Mouse (Mus musculus) skeletal muscle tissue, adult 2 months (tissue): ENCODE results near the gene 4930562C15Rik.

ENCODE experiments used
- DNase-seq: peaks from one replicate; pipeline ENCODE4 v3.0.0-alpha.2; 2012; ENCODE audit warnings: low read depth, low spot score

The 4930562C15Rik gene

DNA sequence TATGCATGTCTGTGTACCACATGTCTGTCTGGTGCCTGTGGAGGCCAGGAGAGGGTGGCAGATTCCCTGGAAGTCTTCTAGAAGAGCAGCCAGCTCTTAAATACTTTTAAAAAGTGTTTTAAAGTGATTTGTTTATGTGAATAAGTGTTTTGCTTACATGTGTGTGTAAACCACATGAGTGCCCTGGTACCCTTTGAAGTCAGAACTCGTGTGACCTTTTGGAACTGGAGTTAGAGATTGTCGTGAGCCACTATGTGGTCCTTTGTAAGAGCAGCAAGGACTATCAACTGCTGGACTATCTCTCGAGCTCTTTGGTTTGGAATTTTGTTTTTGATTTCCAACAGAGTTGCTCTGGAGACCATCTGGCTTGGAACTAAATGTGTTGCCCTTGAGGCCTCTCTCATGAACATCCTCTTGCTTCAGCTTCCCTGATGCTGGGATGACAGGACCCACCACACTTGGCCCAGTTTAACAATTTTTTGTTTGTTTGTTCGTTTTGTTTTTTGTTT, 55.0 kb downstream of the 4930562C15Rik start:
- DNase-seq, result no peak

DNA sequence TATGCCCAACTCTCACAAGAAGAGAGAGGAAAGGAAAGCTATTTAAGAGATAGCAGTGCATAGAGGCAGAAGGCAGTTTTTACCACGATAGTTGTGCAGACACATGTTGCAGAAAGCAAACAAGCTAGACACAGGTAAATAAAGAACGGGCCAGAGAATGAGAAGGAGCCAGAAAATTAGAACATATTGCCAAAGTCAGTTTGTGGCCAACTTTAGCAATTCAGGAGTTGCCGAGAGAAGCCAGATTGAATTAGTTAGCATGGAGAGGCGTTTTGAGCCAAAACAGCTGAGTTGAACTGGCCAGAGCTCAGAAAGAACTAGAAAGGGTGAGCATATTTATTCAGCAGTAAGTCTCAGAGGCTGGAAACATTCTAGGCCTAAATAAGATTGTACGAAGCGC, 57.0 kb downstream of the 4930562C15Rik start:
- no peak for DNase-seq

GRCm38 (mm10) chr16:4894201-4894908, 59.1 kb downstream of the 4930562C15Rik start:
- DNase-seq, result no peak

DNA sequence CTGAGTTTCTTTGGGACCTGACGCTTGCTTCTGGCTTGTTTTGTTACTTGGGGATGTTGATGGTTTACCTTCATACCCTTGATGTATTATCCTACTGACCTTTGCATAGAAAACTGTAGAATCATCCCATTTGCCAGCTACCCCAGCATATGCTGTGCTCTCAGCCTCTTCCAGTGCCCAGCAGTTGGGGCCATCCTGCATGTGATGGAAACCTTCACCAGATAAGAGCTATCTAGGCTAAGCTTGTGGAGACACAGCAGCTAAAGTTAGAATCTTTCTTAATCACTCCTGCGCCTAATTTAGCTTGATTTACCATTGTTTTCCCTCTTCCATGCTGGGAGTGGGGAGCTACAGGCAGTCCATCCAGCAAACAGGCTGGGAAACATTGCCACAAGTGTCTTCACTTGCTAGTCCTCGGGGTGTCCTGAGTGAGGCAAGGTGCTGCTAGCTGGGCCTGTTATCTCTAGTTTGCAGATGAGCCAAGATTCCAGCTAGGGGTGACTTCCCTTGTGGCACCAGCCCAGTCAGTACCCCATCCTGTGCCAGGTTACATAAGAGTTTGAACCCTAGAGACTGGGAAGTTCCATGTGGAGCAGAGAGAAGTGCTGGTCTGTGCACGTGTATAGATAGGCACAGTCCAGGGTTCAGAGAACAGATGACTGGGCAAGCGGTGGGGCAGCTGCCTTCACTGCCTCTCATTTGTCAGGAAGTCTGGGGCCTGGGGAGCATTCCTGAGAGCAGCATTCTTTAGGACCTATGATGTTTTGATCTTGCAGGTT, 61.2 kb downstream of the 4930562C15Rik start:
- peak; percentile 77 for DNase-seq

DNA sequence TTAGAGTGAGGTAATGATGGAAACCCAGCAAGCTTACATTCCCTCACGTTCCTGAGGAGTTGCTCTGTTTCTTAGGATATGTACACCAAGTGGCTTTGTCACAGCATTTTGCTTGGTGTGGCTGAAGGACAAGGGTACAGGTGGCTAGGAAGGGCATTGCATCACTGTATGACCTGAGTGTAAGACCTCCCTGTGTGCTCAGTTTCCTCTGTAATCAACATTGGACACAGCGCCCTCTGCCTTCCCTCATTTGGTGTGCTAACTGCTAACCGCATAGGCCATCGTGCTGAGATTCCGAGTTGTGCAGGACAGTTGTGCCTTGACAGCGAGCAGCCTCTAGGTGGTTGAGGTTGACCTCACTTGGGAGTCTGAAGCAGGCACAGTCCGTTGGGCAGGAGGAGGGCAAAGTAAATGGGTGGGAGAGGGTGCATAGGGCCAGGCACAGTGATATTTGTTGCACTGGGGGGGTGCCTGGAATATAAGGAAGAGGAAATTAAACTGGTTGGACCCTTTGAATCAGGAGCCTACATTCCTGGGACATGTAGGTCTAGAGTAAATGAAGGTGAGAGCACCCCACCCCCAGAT, 62.0 kb downstream of the 4930562C15Rik start:
- DNase-seq, result no peak

DNA sequence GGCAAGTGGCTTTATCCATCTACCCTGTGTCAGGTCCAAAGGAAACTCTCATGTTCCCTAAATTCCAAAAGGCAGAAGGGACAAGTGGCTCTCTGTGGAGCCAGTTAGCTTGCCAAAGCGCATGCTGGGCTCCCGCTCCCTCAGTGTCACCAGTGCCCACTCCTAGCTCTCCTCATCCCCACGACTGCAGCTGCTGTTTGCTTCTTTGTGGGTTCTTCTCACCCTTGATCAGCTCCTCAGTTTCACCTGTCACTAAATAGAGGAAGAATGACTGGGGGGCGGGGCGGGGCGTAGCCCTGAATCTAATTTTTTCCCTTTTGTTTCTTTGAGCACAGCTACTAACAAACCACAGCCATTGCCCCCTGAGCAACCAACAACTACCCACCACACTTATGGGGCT, 63.7 kb downstream of the 4930562C15Rik start:
- no peak for DNase-seq

- DNase-seq, result no peak
These were observed 64.5 kb downstream of the 4930562C15Rik start for GRCm38 (mm10) chr16:4899711-4900110.

DNA sequence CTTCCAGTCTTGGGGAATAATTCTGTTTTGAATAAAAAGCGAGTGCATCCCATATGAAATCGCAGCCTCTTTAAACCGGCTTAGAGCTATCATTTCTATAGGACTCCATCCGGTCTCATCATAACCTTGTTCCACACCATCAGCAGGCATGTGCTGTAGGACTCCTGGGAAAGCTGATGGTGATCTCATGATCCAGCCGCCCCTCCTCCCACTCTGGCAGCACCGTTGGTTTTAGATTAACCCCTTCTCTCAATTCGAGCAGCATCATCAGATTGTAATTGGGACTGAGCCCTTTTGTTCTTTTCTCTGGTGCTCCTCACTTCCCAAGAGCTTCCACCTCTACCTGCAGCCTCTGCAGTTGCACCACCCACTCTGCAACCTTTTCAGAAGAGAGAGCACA, 66.0 kb downstream of the 4930562C15Rik start:
- no peak for DNase-seq

DNA sequence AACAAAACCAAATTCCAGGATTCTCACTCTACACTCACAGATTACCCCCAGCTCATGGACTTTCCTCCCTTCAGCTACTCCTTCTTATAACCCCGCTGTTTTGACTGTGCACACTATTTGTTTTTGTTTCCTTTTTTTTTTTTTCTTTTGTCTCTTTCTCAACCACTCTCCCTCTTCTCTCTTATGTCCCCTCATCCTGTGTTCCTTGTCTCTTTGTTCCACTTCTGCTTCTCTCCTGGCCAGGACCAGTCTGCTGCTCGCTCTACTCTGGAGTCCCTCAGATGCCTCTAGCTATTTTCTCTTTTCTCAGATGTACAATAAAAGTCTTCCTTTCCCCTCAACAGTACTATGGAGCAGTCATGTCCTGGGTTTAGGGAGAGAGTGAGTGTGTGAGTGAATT, 67.2 kb downstream of the 4930562C15Rik start:
- DNase-seq, result no peak

DNA sequence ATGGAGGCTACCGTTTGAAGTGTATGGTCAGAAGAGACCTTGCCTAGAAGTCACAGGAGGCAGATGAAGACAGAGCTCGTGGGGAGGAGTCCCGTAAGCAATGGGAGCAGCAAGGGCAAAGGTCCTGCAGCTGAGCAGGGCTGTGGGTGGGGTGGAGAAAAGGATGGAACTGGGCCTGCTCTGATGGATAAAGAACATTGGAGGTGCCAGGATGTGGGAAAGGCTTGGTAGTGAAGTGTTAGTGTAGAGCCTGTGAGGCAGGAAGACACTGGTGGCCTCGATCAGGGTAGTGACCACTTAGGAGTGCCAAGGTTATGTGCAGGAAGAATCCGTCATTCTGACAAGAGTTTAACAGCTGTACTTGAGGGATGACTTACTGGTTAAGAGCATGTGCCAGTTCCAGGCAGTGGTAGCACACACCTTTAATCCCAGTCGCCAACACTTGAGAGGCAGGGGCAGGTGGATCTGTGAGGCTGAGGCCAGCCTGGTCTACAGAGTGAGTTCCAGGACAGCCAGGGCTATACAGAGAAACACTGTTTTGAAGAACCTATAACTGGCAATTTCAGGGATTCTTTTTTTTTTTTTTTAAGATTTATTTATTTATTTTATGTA, 68.4 kb downstream of the 4930562C15Rik start:
- DNase-seq, result peak; percentile 73

DNA sequence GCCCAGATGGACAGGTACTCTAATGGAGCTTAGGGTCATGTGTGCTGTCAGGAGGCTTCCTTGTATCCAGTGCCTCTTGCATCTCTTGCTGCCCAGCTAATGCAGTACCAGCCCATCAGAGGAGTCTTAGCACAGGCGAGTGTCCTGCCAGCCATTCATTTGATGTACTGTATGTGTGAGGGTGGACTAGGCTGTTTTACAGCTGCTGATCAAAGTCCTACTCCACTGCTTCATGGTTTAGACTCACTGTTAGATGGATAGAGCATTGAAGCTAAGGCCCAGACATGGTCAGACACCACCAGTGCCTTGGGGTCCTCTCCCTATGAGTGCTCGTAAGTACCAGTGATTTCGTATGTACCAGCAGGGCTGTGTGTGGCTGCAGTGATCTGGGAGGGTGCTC, 69.7 kb downstream of the 4930562C15Rik start:
- no peak for DNase-seq

DNA sequence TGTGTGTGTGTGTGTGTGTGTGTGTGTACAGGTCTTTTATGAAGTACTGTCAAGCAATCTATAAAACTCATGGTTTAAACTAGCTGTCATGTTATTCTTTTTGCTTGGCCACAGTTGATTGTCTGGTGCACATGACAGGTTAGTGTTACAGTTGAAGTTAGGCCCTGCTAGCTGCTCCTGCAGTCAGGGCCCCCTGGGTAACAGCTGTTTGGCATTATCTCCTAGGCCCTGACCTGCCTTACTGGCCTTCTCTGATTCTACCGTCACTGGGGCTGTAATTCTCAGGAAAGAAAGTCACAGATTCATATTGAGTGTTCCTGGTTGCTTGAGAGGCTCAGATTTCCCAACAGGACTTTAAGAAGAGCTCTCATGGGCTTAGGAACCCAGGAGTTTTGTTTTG, 70.4 kb downstream of the 4930562C15Rik start:
- no peak for DNase-seq

DNA sequence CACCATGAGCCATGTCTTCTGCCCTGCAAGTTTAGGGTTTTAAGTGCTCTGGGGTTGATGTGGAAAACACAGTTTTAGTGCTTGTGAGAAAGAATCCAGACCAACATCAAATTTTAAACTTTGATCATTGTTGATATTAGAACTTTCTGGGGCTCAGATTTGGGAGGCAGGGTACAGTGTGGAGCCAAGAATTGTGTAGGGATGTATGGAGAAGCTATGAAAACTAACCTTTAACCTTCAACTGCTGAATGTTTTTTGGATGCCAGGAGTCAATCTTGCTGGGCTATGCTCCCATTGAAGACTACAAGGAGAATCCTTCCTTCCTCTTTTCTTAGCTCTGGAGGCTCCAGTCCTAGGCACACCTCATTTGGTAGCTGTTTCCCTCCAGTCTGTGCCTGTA, 71.3 kb downstream of the 4930562C15Rik start:
- no peak for DNase-seq

GRCm38 (mm10) chr16:4907386-4907785, 72.2 kb downstream of the 4930562C15Rik start:
- DNase-seq, result no peak

DNA sequence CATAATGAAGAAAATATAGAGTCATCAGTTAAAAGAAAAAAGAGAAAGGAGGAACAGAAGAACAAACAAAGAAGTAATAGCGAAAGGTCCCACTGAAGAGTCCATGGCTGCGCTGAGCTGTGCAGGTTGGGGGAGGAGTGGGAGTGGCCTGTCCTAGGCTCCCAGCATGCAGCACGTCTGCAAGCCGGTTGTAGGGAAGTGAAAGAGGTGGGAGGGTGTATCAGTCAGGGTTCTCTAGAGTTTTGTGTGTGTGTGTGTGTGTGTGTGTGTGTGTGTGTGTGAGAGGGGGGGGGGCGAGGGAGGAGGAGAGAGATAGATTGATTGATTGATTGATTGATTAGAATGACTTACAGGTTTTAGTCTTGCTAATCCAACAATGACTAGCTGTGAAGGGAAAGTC, 72.8 kb downstream of the 4930562C15Rik start:
- no peak for DNase-seq

GRCm38 (mm10) chr16:4909745-4910144, 74.5 kb downstream of the 4930562C15Rik start:
- DNase-seq, result no peak

GRCm38 (mm10) chr16:4910758-4911157, 75.5 kb downstream of the 4930562C15Rik start:
- no peak for DNase-seq

GRCm38 (mm10) chr16:4912074-4912648, 76.9 kb downstream of the 4930562C15Rik start:
- no peak for DNase-seq

DNA sequence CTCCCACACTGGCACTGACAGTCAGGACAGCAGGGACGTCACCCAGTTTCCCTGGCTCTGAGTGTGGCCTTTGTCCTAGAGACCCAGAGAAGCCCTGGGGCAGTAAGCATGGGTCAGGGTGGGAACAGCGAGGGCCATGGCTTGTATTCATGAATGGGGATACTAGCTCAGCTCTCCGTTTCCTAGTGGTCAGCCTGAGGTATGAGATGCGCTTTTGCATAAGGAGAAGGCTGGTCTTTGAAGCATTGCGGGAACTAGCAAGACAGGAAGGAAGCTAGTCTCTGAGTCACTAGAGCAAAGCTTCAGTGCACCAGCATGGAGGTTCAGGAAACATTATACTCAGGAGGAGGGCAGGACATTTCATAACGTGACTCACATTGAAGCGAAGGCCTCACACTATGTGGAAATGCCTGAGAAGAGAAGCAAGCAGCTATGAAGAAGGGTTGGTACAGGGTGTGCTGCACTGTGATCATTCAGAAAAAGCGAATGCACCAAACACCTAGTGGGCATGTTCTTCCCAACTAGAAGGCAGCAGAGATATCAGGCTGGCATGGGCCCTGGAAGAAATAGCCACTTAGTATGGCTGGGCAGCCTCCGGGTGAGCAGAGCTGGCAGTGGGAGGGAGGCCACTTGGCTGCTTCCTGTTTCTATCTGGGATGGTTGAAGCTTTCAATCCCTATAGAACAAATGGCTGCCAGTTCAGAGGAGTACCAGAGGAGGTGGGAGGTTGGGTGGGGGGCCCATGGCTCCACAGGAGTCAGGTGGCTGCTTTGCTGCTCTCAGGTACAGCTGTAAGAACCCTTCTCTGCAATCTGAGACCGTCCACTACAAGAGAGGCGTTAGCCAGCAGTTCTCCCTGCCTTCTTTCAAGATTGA, 77.9 kb downstream of the 4930562C15Rik start:
- no peak for DNase-seq

DNA sequence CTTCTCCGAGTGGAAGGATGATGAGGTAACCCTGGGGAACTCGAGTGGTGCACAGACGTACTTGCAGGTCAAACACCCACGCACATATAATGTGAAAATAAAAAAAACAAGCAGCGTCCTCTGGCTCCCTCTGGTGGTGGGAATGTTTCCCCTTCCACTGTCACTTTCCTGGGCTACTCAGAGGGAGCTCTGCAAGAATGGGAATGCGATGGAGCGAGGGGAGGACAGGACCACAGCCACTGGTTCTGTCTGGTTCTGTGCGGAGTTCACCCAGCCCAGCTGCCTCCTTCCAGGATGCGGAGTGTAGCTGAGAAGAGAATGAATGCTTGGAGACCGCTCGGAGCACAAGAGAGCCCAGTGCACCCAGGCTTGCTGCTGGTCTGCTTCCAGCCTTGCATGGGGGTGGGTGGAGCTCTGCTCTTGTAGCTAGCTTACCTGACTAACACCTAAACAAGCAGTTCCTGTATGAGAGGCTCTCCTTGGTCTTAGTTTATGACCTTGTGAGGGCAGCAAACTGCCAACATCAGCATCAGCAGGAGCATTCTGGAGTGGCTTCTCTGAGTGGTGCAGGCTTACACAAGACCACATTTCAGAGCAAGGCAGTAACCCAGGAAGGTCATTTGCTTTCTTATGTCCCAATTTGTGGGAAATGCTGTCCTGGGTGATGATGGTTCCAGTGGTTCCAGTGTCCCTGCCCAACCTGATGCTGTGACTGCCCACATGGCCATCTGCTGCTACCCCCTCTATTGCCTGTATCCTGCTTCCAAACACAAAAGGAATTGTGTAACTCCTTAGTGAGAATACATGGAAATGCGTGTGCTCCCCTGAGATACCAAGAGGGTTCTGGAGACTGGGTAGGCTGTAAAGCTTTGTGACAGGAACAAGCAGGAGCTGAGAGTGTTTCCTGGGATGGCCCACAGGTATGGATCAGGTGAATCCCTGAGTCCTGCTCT, 78.8 kb downstream of the 4930562C15Rik start:
- DNase-seq, result peak; percentile 73
